Comparison of ENCODE assay signal across 8 mouse cellular contexts in genomic region chr13:51976620-51977214, GRCm38 (mm10).
DNase-seq lines count a peak whose midpoint lies in the region; ATAC-seq and TF ChIP-seq lines count a peak whose summit lies in the region.

No protein-coding gene starts in this region.

- H3K27ac ChIP-seq in forebrain, embryonic 12.5 days: 0 out of 2 replicates have a peak overlapping the region, but pooled peaks have one; percentile 31
- H3K27ac ChIP-seq in forebrain, embryonic 15.5 days (replicated peaks): no peak overlapping the region
- H3K27ac ChIP-seq in embryonic fibroblast, embryonic 13.5 days (ENCODE audit: insufficient read depth, low read length): peak overlapping the region; percentile 93
- H3K27ac ChIP-seq in liver, postnatal 0 days (ENCODE audit: low read depth): peak overlapping the region; percentile 73; the same call in 1 of the 2 replicates

- no peak for TF ChIP-seq POLR2A in lung, adult 2 months (IDR thresholded peaks at IDR 0.05; ENCODE audit: borderline replicate concordance, extremely low read depth, low read depth, low read length)
- no peak for TF ChIP-seq POLR2A in embryonic fibroblast, embryonic 13.5 days (IDR thresholded peaks at IDR 0.05; ENCODE audit: low read depth, low read length)

- DNase-seq in lung, adult 2 months: peak; percentile 14
- no peak for DNase-seq in lung, postnatal 14 days
- no peak for DNase-seq in liver, postnatal 0 days
- DNase-seq in natural killer cell, adult 2 months (ENCODE audit: low spot score in 2 of 2): no peak
- DNase-seq in ovary, postnatal 14 days (ENCODE audit: low spot score): no peak

- 75% methylated on average over 6 of the region's 6 CpGs for WGBS in forebrain, embryonic 12.5 days
- WGBS in forebrain, embryonic 15.5 days: 87% methylated on average over 6 of the region's 6 CpGs
- WGBS in lung, adult 2 months: 64% methylated on average over 6 of the region's 6 CpGs
- 70% methylated on average over 6 of the region's 6 CpGs for WGBS in liver, postnatal 0 days (ENCODE audit: insufficient replicate concordance)

- H3K4me1 ChIP-seq in forebrain, embryonic 12.5 days: peaks cover 23% of the 10 kb centered on the region
- peaks cover 8% of the 10 kb centered on the region for H3K4me1 ChIP-seq in forebrain, embryonic 15.5 days
- H3K4me1 ChIP-seq in lung, adult 2 months (ENCODE audit: control insufficient read depth, insufficient read depth, low read length): peaks cover 10% of the 10 kb centered on the region
- H3K4me1 ChIP-seq in embryonic fibroblast, embryonic 13.5 days (ENCODE audit: control insufficient read depth, insufficient read depth, low read length): peaks cover 20% of the 10 kb centered on the region
- H3K4me1 ChIP-seq in liver, postnatal 0 days (ENCODE audit: insufficient read depth): peaks cover 45% of the 10 kb centered on the region

- H3K36me3 ChIP-seq in forebrain, embryonic 12.5 days (replicated peaks): no peaks in the 10 kb centered on the region
- H3K36me3 ChIP-seq in forebrain, embryonic 15.5 days: no peaks in the 10 kb centered on the region
- no peaks in the 10 kb centered on the region for H3K36me3 ChIP-seq in liver, postnatal 0 days (replicated peaks; ENCODE audit: insufficient read depth, low read length)

- TF ChIP-seq EP300 in liver, postnatal 0 days (IDR thresholded peaks at IDR 0.05; ENCODE audit: low read depth): no peak

- ATAC-seq in forebrain, embryonic 12.5 days (ENCODE audit: low FRiP score): no peak
- no peak for ATAC-seq in forebrain, embryonic 15.5 days (replicated peaks)
- no peak for ATAC-seq in liver, postnatal 0 days

- H3K4me2 ChIP-seq in forebrain, embryonic 12.5 days: no peak overlapping the region
- H3K4me2 ChIP-seq in forebrain, embryonic 15.5 days (replicated peaks): no peak overlapping the region
- peak overlapping the region; percentile 63 for H3K4me2 ChIP-seq in liver, postnatal 0 days (ENCODE audit: low read depth, low read length)

- no peak for TF ChIP-seq CTCF in lung, adult 2 months (IDR thresholded peaks at IDR 0.05; ENCODE audit: insufficient read depth, low read length)
- TF ChIP-seq CTCF in embryonic fibroblast, embryonic 13.5 days (IDR thresholded peaks at IDR 0.05; ENCODE audit: borderline replicate concordance, insufficient read depth, low read length): no peak
- TF ChIP-seq CTCF in liver, postnatal 0 days (IDR thresholded peaks at IDR 0.05; ENCODE audit: low read depth): no peak

- H3K9ac ChIP-seq in forebrain, embryonic 12.5 days: no peak overlapping the region
- H3K9ac ChIP-seq in forebrain, embryonic 15.5 days (replicated peaks): no peak overlapping the region
- no peak overlapping the region; the same call in 1 of the 2 replicates for H3K9ac ChIP-seq in liver, postnatal 0 days (replicated peaks)

- no peak overlapping the region for H3K4me3 ChIP-seq in forebrain, embryonic 12.5 days (replicated peaks)
- H3K4me3 ChIP-seq in forebrain, embryonic 15.5 days: no peak overlapping the region
- H3K4me3 ChIP-seq in lung, adult 2 months (replicated peaks; ENCODE audit: extremely low read depth, low read depth, low read length): no peak overlapping the region
- H3K4me3 ChIP-seq in embryonic fibroblast, embryonic 13.5 days (ENCODE audit: insufficient read depth, low read length): no peak overlapping the region
- no peak overlapping the region for H3K4me3 ChIP-seq in liver, postnatal 0 days (ENCODE audit: low read depth, low read length)

- peaks cover 9% of the 10 kb centered on the region; the same call in 1 of the 2 replicates for H3K9me3 ChIP-seq in forebrain, embryonic 12.5 days
- H3K9me3 ChIP-seq in forebrain, embryonic 15.5 days: no peaks in the 10 kb centered on the region
- peaks cover 5% of the 10 kb centered on the region for H3K9me3 ChIP-seq in liver, postnatal 0 days (ENCODE audit: low read length)

- peaks cover 3% of the 10 kb centered on the region; the same call in 1 of the 2 replicates for H3K27me3 ChIP-seq in forebrain, embryonic 12.5 days
- H3K27me3 ChIP-seq in forebrain, embryonic 15.5 days: no peaks in the 10 kb centered on the region
- no peaks in the 10 kb centered on the region for H3K27me3 ChIP-seq in liver, postnatal 0 days (ENCODE audit: insufficient read depth, low read length)
